ENCODE assay signal across 9 mouse cellular contexts in genomic region chr4:110286841-110287240, GRCm38 (mm10).
A peak's percentile ranks its signal among the peaks of the same experiment; 100 is the strongest.
DNase-seq lines count a peak whose midpoint lies in the region; ATAC-seq lines count a peak whose summit lies in the region.
"Had no signal": no experiment of that assay in that cellular context is flagged by ENCODE, and none has a peak within 500 bp of the region (broad histone marks: within the 10 kb centered on the region; RNA-seq: fewer than 3 reads in every experiment).

No protein-coding gene starts in this region.

- no peaks in the 10 kb centered on the region for H3K9me3 ChIP-seq in heart, embryonic 16.5 days (replicated peaks; ENCODE audit: control insufficient read depth, low read length)
- H3K9me3 ChIP-seq in embryonic facial prominence, embryonic 10.5 days: no peaks in the 10 kb centered on the region
- H3K9me3 ChIP-seq in hindbrain, embryonic 12.5 days (replicated peaks): no peaks in the 10 kb centered on the region
- no peaks in the 10 kb centered on the region for H3K9me3 ChIP-seq in midbrain, embryonic 12.5 days
- H3K9me3 ChIP-seq: heart, embryonic 10.5 days had no signal

- WGBS in heart, embryonic 16.5 days: 61% methylated on average over 7 of the region's 7 CpGs
- WGBS in embryonic facial prominence, embryonic 10.5 days: 63% methylated on average over 7 of the region's 7 CpGs
- 31% methylated on average over 7 of the region's 7 CpGs for WGBS in hindbrain, embryonic 12.5 days
- WGBS in midbrain, embryonic 12.5 days: 29% methylated on average over 7 of the region's 7 CpGs

- H3K27me3 ChIP-seq in heart, embryonic 16.5 days (ENCODE audit: control insufficient read depth, insufficient read depth, low read length): no peaks in the 10 kb centered on the region
- H3K27me3 ChIP-seq in embryonic facial prominence, embryonic 10.5 days (replicated peaks; ENCODE audit: low read depth, poor library complexity, severe bottlenecking): no peaks in the 10 kb centered on the region
- H3K27me3 ChIP-seq in hindbrain, embryonic 12.5 days: no peaks in the 10 kb centered on the region
- peaks cover 21% of the 10 kb centered on the region for H3K27me3 ChIP-seq in midbrain, embryonic 12.5 days

- DNase-seq in heart, postnatal 14 days: no peak
- no peak for DNase-seq in embryonic facial prominence, embryonic 10.5 days (ENCODE audit: low spot score)
- no peak for DNase-seq in testis, postnatal 10 days (ENCODE audit: low spot score)
- no peak for DNase-seq in cerebellum, adult 11 months
- no peak for DNase-seq in thymus, postnatal 36 days

- intact Hi-C loops in heart, postnatal 14 days (cut with DNase I): no loop called here

- H3K4me3 ChIP-seq in heart, embryonic 16.5 days (ENCODE audit: low read length): peak overlapping the region; percentile 21; the same call in 1 of the 2 replicates
- peak overlapping the region; percentile 48 for H3K4me3 ChIP-seq in embryonic facial prominence, embryonic 10.5 days
- peak overlapping the region; percentile 55 for H3K4me3 ChIP-seq in hindbrain, embryonic 12.5 days
- peak overlapping the region; percentile 55 for H3K4me3 ChIP-seq in midbrain, embryonic 12.5 days

- H3K27ac ChIP-seq in heart, embryonic 16.5 days (ENCODE audit: low read length): no peak overlapping the region
- H3K27ac ChIP-seq in embryonic facial prominence, embryonic 10.5 days (replicated peaks): peak overlapping the region; percentile 72
- peak overlapping the region; percentile 96 for H3K27ac ChIP-seq in hindbrain, embryonic 12.5 days
- peak overlapping the region; percentile 93 for H3K27ac ChIP-seq in midbrain, embryonic 12.5 days (replicated peaks)
- H3K27ac ChIP-seq: heart, embryonic 10.5 days had no signal

- H3K9ac ChIP-seq in heart, embryonic 16.5 days (ENCODE audit: low read length): no peak overlapping the region
- H3K9ac ChIP-seq in hindbrain, embryonic 12.5 days: peak overlapping the region; percentile 81
- peak overlapping the region; percentile 72 for H3K9ac ChIP-seq in midbrain, embryonic 12.5 days (replicated peaks)

- no peak for ATAC-seq in heart, embryonic 16.5 days (replicated peaks; ENCODE audit: extremely low read depth, insufficient read depth, low FRiP score)
- ATAC-seq in hindbrain, embryonic 12.5 days (ENCODE audit: low FRiP score): no peak; the same call in 1 of the 2 replicates
- ATAC-seq in midbrain, embryonic 12.5 days (ENCODE audit: low FRiP score, low read depth): no peak

- H3K4me2 ChIP-seq in heart, embryonic 16.5 days (ENCODE audit: low read depth, low read length): peak overlapping the region; percentile 57
- peak overlapping the region; percentile 57 for H3K4me2 ChIP-seq in hindbrain, embryonic 12.5 days (replicated peaks)
- H3K4me2 ChIP-seq in midbrain, embryonic 12.5 days (replicated peaks): peak overlapping the region; percentile 55

- no peaks in the 10 kb centered on the region for H3K36me3 ChIP-seq in heart, embryonic 16.5 days (ENCODE audit: control insufficient read depth, insufficient read depth)
- no peaks in the 10 kb centered on the region for H3K36me3 ChIP-seq in embryonic facial prominence, embryonic 10.5 days (replicated peaks)
- H3K36me3 ChIP-seq in hindbrain, embryonic 12.5 days: no peaks in the 10 kb centered on the region
- no peaks in the 10 kb centered on the region for H3K36me3 ChIP-seq in midbrain, embryonic 12.5 days
- H3K36me3 ChIP-seq: heart, embryonic 10.5 days had no signal

- peaks cover 11% of the 10 kb centered on the region for H3K4me1 ChIP-seq in heart, embryonic 16.5 days (ENCODE audit: control insufficient read depth, insufficient read depth, low read length)
- peaks cover 31% of the 10 kb centered on the region for H3K4me1 ChIP-seq in embryonic facial prominence, embryonic 10.5 days
- H3K4me1 ChIP-seq in hindbrain, embryonic 12.5 days: peaks cover 12% of the 10 kb centered on the region
- H3K4me1 ChIP-seq in midbrain, embryonic 12.5 days: peaks cover 22% of the 10 kb centered on the region
